Mouse (Mus musculus) liver, embryonic 16.5 days (tissue): Measurements from ENCODE around the gene Slc13a2. TPM values are rescaled to one million over a fixed set of nuclear protein-coding genes. Genes with fewer than 3 reads are reported as not detected.

Source experiments
- ATAC-seq: fragments of 200-750 bp; cut with Nextera tagmentation; 2 replicates; pipeline ENCODE4 v1.8.0; 2017; ENCODE audit warnings: low read depth, mild to moderate bottlenecking, moderate number of reproducible peaks, moderate library complexity
- H3K27ac ChIP-seq: fragments of 300-500 bp; sonication (generic); 2 replicates; pipeline ENCODE4 v1.5.1; 2014; ENCODE audit warnings: mild to moderate bottlenecking, low read length
- H3K27me3 ChIP-seq: fragments of 300-500 bp; sonication (generic); 2 replicates; pipeline ENCODE4 v1.6.1; 2014; ENCODE audit warnings: low read depth, low read length, mixed read lengths; ENCODE audit not compliant: control insufficient read depth, insufficient read depth
- H3K36me3 ChIP-seq: fragments of 300-500 bp; sonication (generic); 2 replicates; pipeline ENCODE4 v1.6.1; 2014; ENCODE audit warnings: mild to moderate bottlenecking; ENCODE audit not compliant: control insufficient read depth, insufficient read depth
- H3K4me1 ChIP-seq: fragments of 300-500 bp; sonication (generic); 2 replicates; pipeline ENCODE4 v1.6.1; 2014; ENCODE audit warnings: low read depth, low read length, mixed read lengths; ENCODE audit not compliant: control insufficient read depth
- H3K4me2 ChIP-seq: fragments of 300-500 bp; sonication (generic); 2 replicates; pipeline ENCODE4 v1.6.1; 2014; ENCODE audit warnings: low read depth, low read length, mixed read lengths
- H3K4me3 ChIP-seq: fragments of 300-500 bp; sonication (generic); 2 replicates; pipeline ENCODE4 v1.5.1; 2014; ENCODE audit warnings: low read depth, mild to moderate bottlenecking, low read length
- H3K9ac ChIP-seq: fragments of 300-500 bp; sonication (generic); 2 replicates; pipeline ENCODE4 v1.6.1; 2014; ENCODE audit warnings: low read depth, low read length
- H3K9me3 ChIP-seq: fragments of 300-500 bp; sonication (generic); replicated peaks from 2 replicates; pipeline ENCODE4 v1.6.1; 2016; ENCODE audit warnings: low read length; ENCODE audit not compliant: control insufficient read depth
- WGBS: fragments of 180-500 bp; shearing (Covaris S2); extraction: QIAGEN DNeasy Blood & Tissue Kit; methylation state at CpG from one replicate; pipeline ENCODE4 v1.1.7; 2014; ENCODE audit not compliant: insufficient replicate concordance; 5-methylcytosine and 5-hydroxymethylcytosine counted together
- polyA plus RNA-seq: library from polyadenylated mRNA; unstranded; fragments of >200 nt; fragmentation: Nextera tagmentation; extraction: Ambion mirVana; gene quantifications from 2 replicates; pipeline ENCODE4 v1.2.1, GENCODE M21; 2015

Gene Slc13a2
- polyA plus RNA-seq, 1 experiment from 2014 or later, result 0.07 TPM

DNA sequence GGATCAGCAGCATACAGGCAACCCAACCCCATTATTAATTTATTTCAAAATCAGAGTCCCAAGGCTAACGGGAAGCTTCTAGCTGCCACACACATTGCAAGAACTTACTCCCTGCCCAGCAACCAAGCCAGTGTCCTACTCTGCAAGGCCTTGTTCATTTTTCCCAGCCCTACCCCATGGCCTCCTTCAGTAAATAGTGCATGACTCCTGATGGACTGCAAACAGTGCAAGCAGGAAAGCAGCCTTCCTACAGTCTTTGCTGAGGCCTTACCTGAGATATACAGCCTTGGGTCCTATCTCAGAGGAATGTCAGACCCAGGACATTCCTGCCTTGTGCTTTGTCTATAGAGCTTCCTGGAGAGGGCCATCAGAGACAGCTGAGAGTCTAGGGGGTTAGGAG is 3.6 kb upstream of the Slc13a2 start:
- H3K4me2 ChIP-seq, result no peak overlapping the region
- H3K4me3 ChIP-seq, result no peak overlapping the region
- H3K4me1 ChIP-seq, result no peaks in the 10 kb centered on the region; the same call in 1 of the 2 replicates
- no peak overlapping the region for H3K9ac ChIP-seq
- H3K9me3 ChIP-seq, result no peaks in the 10 kb centered on the region
- no peak overlapping the region for H3K27ac ChIP-seq
- H3K36me3 ChIP-seq, result no peaks in the 10 kb centered on the region
- peaks cover 2% of the 10 kb centered on the region; the same call in 1 of the 2 replicates for H3K27me3 ChIP-seq
- ATAC-seq, result no peak
- WGBS, result 73% methylated on average over 1 of the region's 1 CpGs

- no peak overlapping the region for H3K27ac ChIP-seq
- no peaks in the 10 kb centered on the region; the same call in 1 of the 2 replicates for H3K4me1 ChIP-seq
- no peaks in the 10 kb centered on the region for H3K9me3 ChIP-seq
- no peaks in the 10 kb centered on the region for H3K36me3 ChIP-seq
- no peak overlapping the region for H3K4me3 ChIP-seq
- 49% methylated on average over 2 of the region's 2 CpGs for WGBS
- H3K9ac ChIP-seq, result no peak overlapping the region
- ATAC-seq, result no peak
- peaks cover 2% of the 10 kb centered on the region; the same call in 1 of the 2 replicates for H3K27me3 ChIP-seq
- H3K4me2 ChIP-seq, result no peak overlapping the region
Measured at GRCm38 (mm10) chr11:78424352-78424751, 2.3 kb upstream of the Slc13a2 start.

- WGBS, result 28% methylated on average over 13 of the region's 13 CpGs
- ATAC-seq, result no peak
- Histone ChIP-seq H3K9ac (no peak overlapping the region), H3K4me1 (no peaks in the 10 kb centered on the region), H3K27ac (no peak overlapping the region), H3K36me3 (no peaks in the 10 kb centered on the region), H3K27me3 (peaks cover 2% of the 10 kb centered on the region; the same call in 1 of the 2 replicates), H3K4me2 (no peak overlapping the region), H3K4me3 (no peak overlapping the region), H3K9me3 (no peaks in the 10 kb centered on the region)
Measured at GRCm38 (mm10) chr11:78421201-78422009, 612 bp downstream of the Slc13a2 start.

DNA sequence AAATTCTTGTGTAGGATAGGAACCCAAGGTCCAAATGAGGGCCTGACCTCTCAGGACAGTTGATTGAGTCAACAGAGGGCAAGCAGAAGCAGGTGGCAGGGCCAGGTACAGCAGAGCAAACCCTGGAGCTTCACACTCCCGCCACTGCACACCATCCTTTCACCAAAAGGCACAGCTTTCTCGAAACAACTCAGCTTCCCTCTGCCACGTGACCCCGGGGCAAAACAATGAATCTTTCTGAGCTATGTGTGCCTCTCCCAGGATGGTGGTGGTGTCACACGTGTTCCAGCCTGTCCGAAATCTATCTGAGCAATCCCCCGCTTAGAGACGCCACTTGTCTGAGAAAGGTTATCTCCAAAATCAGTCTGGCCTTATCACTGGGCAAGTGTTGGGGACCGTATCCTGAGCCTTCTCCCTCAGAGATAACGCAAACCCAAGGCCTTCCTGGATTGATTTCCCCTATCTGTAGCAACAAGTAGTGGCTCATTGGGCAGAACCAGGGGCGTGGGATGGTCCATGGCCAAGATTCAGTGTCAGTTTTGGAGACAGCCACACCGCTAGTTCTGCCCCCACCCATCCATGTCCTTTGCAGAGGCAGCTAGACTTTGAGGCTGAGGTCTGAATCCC is 1.6 kb downstream of the Slc13a2 start:
- Histone ChIP-seq H3K4me2 (no peak overlapping the region), H3K4me1 (no peaks in the 10 kb centered on the region), H3K9me3 (no peaks in the 10 kb centered on the region), H3K4me3 (no peak overlapping the region), H3K36me3 (no peaks in the 10 kb centered on the region), H3K9ac (no peak overlapping the region), H3K27me3 (peaks cover 2% of the 10 kb centered on the region; the same call in 1 of the 2 replicates), H3K27ac (no peak overlapping the region)
- WGBS, result 6% methylated on average over 12 of the region's 12 CpGs
- no peak for ATAC-seq

- Histone ChIP-seq H3K27me3 (peaks cover 2% of the 10 kb centered on the region; the same call in 1 of the 2 replicates), H3K9ac (no peak overlapping the region), H3K4me1 (no peaks in the 10 kb centered on the region), H3K27ac (no peak overlapping the region), H3K36me3 (no peaks in the 10 kb centered on the region), H3K4me3 (no peak overlapping the region), H3K4me2 (no peak overlapping the region), H3K9me3 (no peaks in the 10 kb centered on the region)
- 67% methylated on average over 6 of the region's 6 CpGs for WGBS
- ATAC-seq, result no peak
Measured at GRCm38 (mm10) chr11:78416854-78417253, 5.2 kb downstream of the Slc13a2 start.

DNA sequence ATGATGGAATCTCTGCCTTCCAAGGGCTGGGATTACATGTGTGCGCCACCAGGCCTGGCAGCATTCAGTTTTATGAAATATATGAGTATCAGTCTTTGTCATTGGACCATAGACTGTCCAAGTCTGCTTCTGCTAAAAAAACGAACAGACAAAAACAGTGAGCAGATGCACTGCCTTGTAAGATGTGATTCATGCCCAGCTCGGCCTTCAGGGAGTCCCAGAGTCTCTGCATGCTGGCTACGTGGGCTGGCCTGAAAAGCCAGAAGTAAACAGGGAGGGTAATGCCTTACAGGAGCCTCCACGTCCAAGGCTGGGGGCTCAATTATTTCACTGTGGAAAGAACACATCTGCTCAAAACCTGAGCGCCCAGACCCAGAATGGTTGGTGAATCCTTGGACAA is 9.2 kb downstream of the Slc13a2 start:
- no peak overlapping the region for H3K9ac ChIP-seq
- H3K4me2 ChIP-seq, result no peak overlapping the region
- no peaks in the 10 kb centered on the region for H3K36me3 ChIP-seq
- no peaks in the 10 kb centered on the region for H3K4me1 ChIP-seq
- WGBS, result 52% methylated on average over 6 of the region's 6 CpGs
- no peaks in the 10 kb centered on the region for H3K9me3 ChIP-seq
- no peak for ATAC-seq
- no peak overlapping the region for H3K4me3 ChIP-seq
- no peak overlapping the region for H3K27ac ChIP-seq
- no peaks in the 10 kb centered on the region for H3K27me3 ChIP-seq

GRCm38 (mm10) chr11:78412324-78412850 is 9.6 kb downstream of the Slc13a2 start:
- Histone ChIP-seq H3K9ac (no peak overlapping the region), H3K4me3 (no peak overlapping the region), H3K9me3 (no peaks in the 10 kb centered on the region), H3K4me1 (no peaks in the 10 kb centered on the region), H3K27ac (no peak overlapping the region), H3K4me2 (no peak overlapping the region), H3K36me3 (no peaks in the 10 kb centered on the region), H3K27me3 (no peaks in the 10 kb centered on the region)
- 60% methylated on average over 6 of the region's 6 CpGs for WGBS
- ATAC-seq, result no peak

- Histone ChIP-seq H3K4me3 (no peak overlapping the region), H3K36me3 (no peaks in the 10 kb centered on the region), H3K9ac (no peak overlapping the region), H3K4me1 (no peaks in the 10 kb centered on the region), H3K4me2 (no peak overlapping the region), H3K9me3 (no peaks in the 10 kb centered on the region), H3K27me3 (no peaks in the 10 kb centered on the region), H3K27ac (no peak overlapping the region)
- ATAC-seq, result no peak
- WGBS, result 67% methylated on average over 11 of the region's 11 CpGs
Measured at GRCm38 (mm10) chr11:78411606-78412323, 10.3 kb downstream of the Slc13a2 start.
